Mouse (Mus musculus) liver, adult 2 months (tissue): ENCODE data around the gene Hacd3.

Experiments used
- CTCF ChIP-seq: fragments of 200-500 bp; IDR thresholded peaks from 2 replicates; pipeline ENCODE4 v1.5.1; 2011; ENCODE audit warnings: low read depth, low read length, control low read depth
- POLR2A ChIP-seq: fragments of 200-500 bp; IDR thresholded peaks from 2 replicates; pipeline ENCODE4 v1.6.1; 2011; ENCODE audit warnings: low read length, control low read depth; ENCODE audit not compliant: insufficient read depth; ENCODE audit errors: extremely low read depth

- TF ChIP-seq CTCF = no peak
- no peak for TF ChIP-seq POLR2A
Measured at GRCm38 (mm10) chr9:64951161-64951657, 70.3 kb downstream of the Hacd3 start, which contains the start of gene Slc24a1.
